Mouse (Mus musculus): ENCODE data around the gene 1700025B11Rik. TPM values are rescaled to one million over a fixed set of nuclear protein-coding genes. Genes with fewer than 3 reads are reported as not detected.

1700025B11Rik gene
- not detected in 2 replicates for polyA plus RNA-seq (2015; fragmentation: Nextera tagmentation; extraction: Ambion mirVana)

- Histone ChIP-seq H3K36me3 (replicated peaks; ENCODE audit: insufficient read depth, low read length) (no peaks in the 10 kb centered on the region), H3K9ac (replicated peaks) (no peak within 1 kb of the TSS), H3K4me2 (ENCODE audit: low read depth, low read length) (no peak within 1 kb of the TSS), H3K27ac (ENCODE audit: low read depth) (no peak within 1 kb of the TSS), H3K27me3 (ENCODE audit: insufficient read depth, low read length) (no peaks in the 10 kb centered on the region), H3K9me3 (ENCODE audit: low read length) (no peaks in the 10 kb centered on the region), H3K4me1 (ENCODE audit: insufficient read depth) (no peaks in the 10 kb centered on the region), H3K4me3 (ENCODE audit: low read depth, low read length) (no peak within 1 kb of the TSS)
- ATAC-seq = no peak
- DNase-seq = no peak
- TF ChIP-seq CTCF (IDR thresholded peaks at IDR 0.05; ENCODE audit: low read depth) (no peak), EP300 (IDR thresholded peaks at IDR 0.05; ENCODE audit: low read depth) (no peak)
Measured at GRCm38 (mm10) chr15:77561792-77562191, at the start of gene 1700025B11Rik. Gene 1700025B11Rik (minus strand): TSS chr15:77561892.

DNA sequence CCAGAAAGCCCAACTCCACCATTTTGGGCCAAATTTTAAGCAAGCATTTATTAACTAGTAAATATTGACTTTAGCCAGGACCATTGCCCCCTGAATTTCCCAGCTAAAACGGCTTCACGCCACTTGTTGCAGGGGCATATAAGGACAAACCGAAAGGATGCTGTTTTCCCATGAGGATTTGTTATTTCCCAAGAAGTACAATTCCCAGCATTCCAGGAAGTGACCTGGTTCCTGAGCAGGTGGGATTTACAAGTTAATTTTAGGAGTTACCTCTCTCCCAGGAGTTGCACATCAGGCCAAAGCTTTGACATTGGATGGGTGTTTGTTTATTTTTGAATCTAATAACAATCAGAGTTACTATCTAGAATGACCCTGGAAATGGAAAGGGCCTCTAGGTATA lies 44.4 kb upstream of the 1700025B11Rik start:
- 77% methylated on average over 3 of the region's 3 CpGs for WGBS (ENCODE audit: insufficient replicate concordance)
- DNase-seq (no peak), ATAC-seq (no peak)
- Histone ChIP-seq H3K4me2 (ENCODE audit: low read depth, low read length) (no peak overlapping the region), H3K4me1 (ENCODE audit: insufficient read depth) (no peaks in the 10 kb centered on the region), H3K36me3 (replicated peaks; ENCODE audit: insufficient read depth, low read length) (no peaks in the 10 kb centered on the region), H3K9ac (replicated peaks) (no peak overlapping the region), H3K4me3 (ENCODE audit: low read depth, low read length) (no peak overlapping the region), H3K27ac (ENCODE audit: low read depth) (no peak overlapping the region), H3K27me3 (ENCODE audit: insufficient read depth, low read length) (no peaks in the 10 kb centered on the region), H3K9me3 (ENCODE audit: low read length) (no peaks in the 10 kb centered on the region)
- TF ChIP-seq EP300 (IDR thresholded peaks at IDR 0.05; ENCODE audit: low read depth) (no peak), CTCF (IDR thresholded peaks at IDR 0.05; ENCODE audit: low read depth) (no peak)

GRCm38 (mm10) chr15:77598958-77599357 lies 37.3 kb upstream of the 1700025B11Rik start, which contains the start of gene Gm36245:
Gene Gm36245 (plus strand): TSS chr15:77599258.
- TF ChIP-seq EP300 (IDR thresholded peaks at IDR 0.05; ENCODE audit: low read depth) = no peak
- Histone ChIP-seq H3K4me2 (ENCODE audit: low read depth, low read length) (no peak within 1 kb of the TSS), H3K27me3 (ENCODE audit: insufficient read depth, low read length) (no peaks in the 10 kb centered on the region), H3K36me3 (replicated peaks; ENCODE audit: insufficient read depth, low read length) (no peaks in the 10 kb centered on the region), H3K27ac (ENCODE audit: low read depth) (no peak within 1 kb of the TSS), H3K4me1 (ENCODE audit: insufficient read depth) (no peaks in the 10 kb centered on the region), H3K9me3 (ENCODE audit: low read length) (no peaks in the 10 kb centered on the region), H3K9ac (replicated peaks) (no peak within 1 kb of the TSS), H3K4me3 (ENCODE audit: low read depth, low read length) (no peak within 1 kb of the TSS)
- DNase-seq = no peak
- ATAC-seq = no peak
- 80% methylated on average over 1 of the region's 1 CpGs for WGBS (ENCODE audit: insufficient replicate concordance)

GRCm38 (mm10) chr15:77598429-77598828 lies 36.7 kb upstream of the 1700025B11Rik start:
- Histone ChIP-seq H3K4me1 (ENCODE audit: insufficient read depth) (no peaks in the 10 kb centered on the region), H3K9me3 (ENCODE audit: low read length) (no peaks in the 10 kb centered on the region), H3K27me3 (ENCODE audit: insufficient read depth, low read length) (no peaks in the 10 kb centered on the region), H3K9ac (replicated peaks) (no peak overlapping the region), H3K27ac (ENCODE audit: low read depth) (no peak overlapping the region), H3K36me3 (replicated peaks; ENCODE audit: insufficient read depth, low read length) (no peaks in the 10 kb centered on the region), H3K4me3 (ENCODE audit: low read depth, low read length) (no peak overlapping the region), H3K4me2 (ENCODE audit: low read depth, low read length) (no peak overlapping the region)
- DNase-seq = no peak
- WGBS (ENCODE audit: insufficient replicate concordance) = 45% methylated on average over 3 of the region's 3 CpGs
- TF ChIP-seq EP300 (IDR thresholded peaks at IDR 0.05; ENCODE audit: low read depth) = no peak
- no peak for TF ChIP-seq CTCF (IDR thresholded peaks at IDR 0.05; ENCODE audit: low read depth)
- ATAC-seq = no peak

DNA sequence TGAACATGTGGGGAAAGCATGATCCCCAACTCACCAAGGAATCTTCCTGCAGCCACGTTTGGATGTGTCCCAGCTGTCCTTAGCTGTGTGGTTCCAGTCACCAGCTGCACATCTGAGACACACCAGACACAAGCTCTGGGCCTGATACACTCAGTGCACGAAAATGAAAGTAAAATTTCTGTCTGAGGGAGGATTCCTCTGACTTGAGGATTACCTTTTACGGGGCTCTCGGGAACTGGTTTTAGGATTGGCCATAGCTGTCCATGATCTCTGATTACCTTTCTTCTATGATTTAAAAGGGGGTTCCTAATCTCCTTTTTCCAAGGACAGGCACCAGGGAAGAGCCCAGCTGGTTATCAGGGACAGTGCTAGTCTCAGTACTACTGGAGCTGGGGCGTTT lies 34.3 kb upstream of the 1700025B11Rik start, which contains the start of gene Apol10b:
TSS of gene Apol10b (minus strand) at position 165 of the 400 bp plus-strand sequence.
- DNase-seq = no peak
- H3K4me3 ChIP-seq (ENCODE audit: low read depth, low read length) = no peak within 1 kb of the TSS
- no peaks in the 10 kb centered on the region for H3K36me3 ChIP-seq (replicated peaks; ENCODE audit: insufficient read depth, low read length)
- no peak within 1 kb of the TSS for H3K27ac ChIP-seq (ENCODE audit: low read depth)
- no peak for ATAC-seq
- H3K4me1 ChIP-seq (ENCODE audit: insufficient read depth) = no peaks in the 10 kb centered on the region
- H3K9me3 ChIP-seq (ENCODE audit: low read length) = no peaks in the 10 kb centered on the region
- no peak within 1 kb of the TSS for H3K4me2 ChIP-seq (ENCODE audit: low read depth, low read length)
- no peak for TF ChIP-seq CTCF (IDR thresholded peaks at IDR 0.05; ENCODE audit: low read depth)
- TF ChIP-seq EP300 (IDR thresholded peaks at IDR 0.05; ENCODE audit: low read depth) = no peak
- WGBS (ENCODE audit: insufficient replicate concordance) = 52% methylated on average over 5 of the region's 5 CpGs
- no peak within 1 kb of the TSS for H3K9ac ChIP-seq (replicated peaks)
- no peaks in the 10 kb centered on the region for H3K27me3 ChIP-seq (ENCODE audit: insufficient read depth, low read length)

GRCm38 (mm10) chr15:77593557-77593956 lies 31.9 kb upstream of the 1700025B11Rik start:
- WGBS (ENCODE audit: insufficient replicate concordance) = 45% methylated on average over 1 of the region's 1 CpGs
- DNase-seq = no peak
- H3K27ac ChIP-seq (ENCODE audit: low read depth) = no peak overlapping the region

DNA sequence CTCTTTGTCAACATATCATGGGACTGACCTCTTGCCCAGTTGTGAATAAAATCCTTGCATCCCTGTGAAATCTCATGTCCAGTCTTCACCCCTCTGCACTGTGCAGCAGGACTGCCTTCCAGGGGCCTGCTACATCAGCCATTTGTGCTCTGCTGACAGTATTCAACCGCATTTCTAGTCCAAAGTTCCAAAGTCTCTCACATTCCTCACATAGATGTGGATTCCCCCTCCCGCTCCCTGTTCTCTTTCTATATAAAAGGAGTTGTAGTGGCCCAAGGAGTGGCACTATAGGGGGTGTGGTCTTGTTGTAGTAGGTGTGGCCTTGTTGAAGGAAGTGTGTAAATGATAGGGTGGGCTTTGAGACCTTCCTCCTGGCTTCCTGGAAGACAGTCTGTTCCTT lies 29.2 kb upstream of the 1700025B11Rik start:
- Histone ChIP-seq H3K4me2 (ENCODE audit: low read depth, low read length) (no peak overlapping the region), H3K4me3 (ENCODE audit: low read depth, low read length) (no peak overlapping the region), H3K36me3 (replicated peaks; ENCODE audit: insufficient read depth, low read length) (no peaks in the 10 kb centered on the region), H3K4me1 (ENCODE audit: insufficient read depth) (no peaks in the 10 kb centered on the region), H3K9me3 (ENCODE audit: low read length) (no peaks in the 10 kb centered on the region), H3K27ac (ENCODE audit: low read depth) (no peak overlapping the region), H3K9ac (replicated peaks) (no peak overlapping the region), H3K27me3 (ENCODE audit: insufficient read depth, low read length) (no peaks in the 10 kb centered on the region)
- TF ChIP-seq EP300 (IDR thresholded peaks at IDR 0.05; ENCODE audit: low read depth) (no peak), CTCF (IDR thresholded peaks at IDR 0.05; ENCODE audit: low read depth) (no peak)
- no peak for ATAC-seq
- DNase-seq = no peak
- WGBS (ENCODE audit: insufficient replicate concordance) = 57% methylated on average over 2 of the region's 2 CpGs

More at GRCm38 (mm10) chr15:77593557-77593956, 31.9 kb upstream of the 1700025B11Rik start:
- TF ChIP-seq CTCF (IDR thresholded peaks at IDR 0.05; ENCODE audit: low read depth) (no peak), EP300 (IDR thresholded peaks at IDR 0.05; ENCODE audit: low read depth) (no peak)
- no peaks in the 10 kb centered on the region for H3K9me3 ChIP-seq (ENCODE audit: low read length)
- no peak overlapping the region for H3K4me2 ChIP-seq (ENCODE audit: low read depth, low read length)
- H3K36me3 ChIP-seq (replicated peaks; ENCODE audit: insufficient read depth, low read length) = no peaks in the 10 kb centered on the region
- ATAC-seq = no peak
- no peak overlapping the region for H3K4me3 ChIP-seq (ENCODE audit: low read depth, low read length)
- no peaks in the 10 kb centered on the region for H3K4me1 ChIP-seq (ENCODE audit: insufficient read depth)
- H3K9ac ChIP-seq (replicated peaks) = no peak overlapping the region
- no peaks in the 10 kb centered on the region for H3K27me3 ChIP-seq (ENCODE audit: insufficient read depth, low read length)
